Mouse (Mus musculus): ENCODE measurements around the gene Mlh3.
"Not testable (repeated sequence)": the region's sequence is repeated elsewhere in the genome, so short reads cannot be mapped to it uniquely, and the experiment has no call there.

Mlh3 gene

DNA sequence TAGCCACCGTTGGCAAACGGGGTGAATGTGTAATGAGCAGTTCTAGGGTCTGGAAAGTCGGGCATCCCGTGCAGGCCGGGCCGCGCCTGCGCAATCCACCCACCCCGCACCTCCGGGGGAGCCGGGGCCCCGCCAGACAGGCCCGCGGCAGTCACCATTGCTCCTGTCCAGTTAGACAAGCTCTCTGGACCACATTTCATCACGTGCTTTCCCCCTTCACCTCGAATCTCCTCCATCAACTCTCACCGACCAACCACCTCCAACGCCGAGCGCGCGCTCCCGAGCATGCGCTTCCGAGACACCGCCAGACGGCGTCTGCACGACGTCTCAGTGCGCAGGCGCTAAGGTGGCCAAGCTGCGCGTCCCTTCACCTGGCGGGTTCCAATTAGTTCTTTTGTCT lies at the start of gene Mlh3:
Mlh3 (minus strand) TSS at position 281 of the 400 bp plus-strand sequence.
- peak; percentile 85 for DNase-seq (ENCODE audit: extremely low spot score)

DNA sequence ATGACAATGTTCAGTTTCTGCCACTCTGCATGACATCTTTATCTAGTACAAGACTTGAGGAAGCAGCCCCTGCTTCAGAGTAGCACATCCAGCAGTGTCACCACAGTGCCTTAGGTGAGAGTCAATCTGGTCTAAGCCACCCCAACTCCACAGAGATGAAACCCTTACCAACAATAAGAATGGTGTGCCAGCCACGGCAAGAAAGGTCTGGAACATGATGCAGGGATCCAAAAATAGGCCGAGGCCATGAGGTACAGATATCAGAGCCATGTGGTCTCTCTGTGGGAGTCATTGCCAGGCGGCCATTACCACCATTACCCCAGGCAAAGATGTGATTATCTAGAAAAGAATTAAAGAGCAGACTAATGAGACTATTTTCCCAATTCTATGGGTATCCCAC lies 38.3 kb upstream of the Mlh3 start:
- DNase-seq (ENCODE audit: extremely low spot score): no peak

GRCm38 (mm10) chr12:85305247-85305892 lies 35.0 kb upstream of the Mlh3 start:
- DNase-seq (ENCODE audit: extremely low spot score): peak; percentile 79

DNA sequence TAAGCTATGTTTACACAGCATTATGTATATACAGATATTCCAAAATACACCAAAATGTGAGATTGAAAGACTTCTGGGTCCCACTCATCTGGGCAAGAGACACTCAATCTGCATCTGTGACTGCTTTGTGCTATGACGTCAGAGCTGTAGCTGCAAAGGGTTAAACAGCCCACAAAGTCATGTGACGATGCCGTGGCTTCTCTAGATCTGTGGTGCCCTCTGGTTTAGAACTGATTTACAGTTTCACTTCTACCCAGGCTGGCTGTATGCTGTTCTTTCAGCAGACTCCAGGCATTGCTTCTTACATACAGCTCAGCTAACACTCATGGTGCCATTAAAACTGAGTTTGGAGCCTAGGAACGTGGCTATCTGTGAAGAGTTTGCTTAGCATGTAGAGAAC lies 34.3 kb upstream of the Mlh3 start:
- no peak for DNase-seq (ENCODE audit: extremely low spot score)

- DNase-seq (ENCODE audit: extremely low spot score): no peak
These were observed 32.9 kb upstream of the Mlh3 start for GRCm38 (mm10) chr12:85303256-85303655.

GRCm38 (mm10) chr12:85298835-85299180 lies 28.4 kb upstream of the Mlh3 start:
- DNase-seq (ENCODE audit: extremely low spot score): no peak

GRCm38 (mm10) chr12:85298127-85298834 lies 27.9 kb upstream of the Mlh3 start:
- DNase-seq (ENCODE audit: extremely low spot score): no peak

DNA sequence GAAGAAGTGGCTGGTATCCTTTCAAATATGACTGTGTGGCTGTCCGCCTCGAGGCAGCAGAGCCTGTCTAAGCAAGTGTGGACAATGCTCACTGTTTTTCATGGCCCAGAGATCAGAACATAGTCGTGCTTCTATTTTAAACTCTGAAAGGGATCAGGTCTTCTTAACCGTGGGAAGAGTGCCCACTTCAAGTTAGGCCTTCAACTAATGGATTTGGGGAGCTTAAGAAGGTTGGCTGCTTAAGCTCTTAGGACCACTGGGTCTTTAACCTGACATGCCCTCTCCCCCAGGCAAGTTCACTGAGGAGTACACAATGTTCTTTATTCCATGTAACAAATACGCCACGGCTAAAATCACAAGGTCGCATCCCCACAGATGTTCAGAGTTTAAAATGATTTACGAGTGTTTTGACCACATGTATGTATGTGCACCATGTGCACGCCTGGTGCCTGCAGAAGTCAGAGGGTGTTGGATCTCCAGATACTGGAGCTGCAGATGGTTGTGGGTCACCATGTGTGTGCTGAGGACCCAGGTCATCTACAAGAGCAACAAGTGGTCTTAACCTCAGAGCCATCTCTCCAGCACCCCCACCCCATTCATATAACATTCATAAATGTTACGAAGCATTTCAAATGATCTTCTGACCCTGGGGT lies 27.1 kb upstream of the Mlh3 start:
- DNase-seq (ENCODE audit: extremely low spot score): no peak

DNA sequence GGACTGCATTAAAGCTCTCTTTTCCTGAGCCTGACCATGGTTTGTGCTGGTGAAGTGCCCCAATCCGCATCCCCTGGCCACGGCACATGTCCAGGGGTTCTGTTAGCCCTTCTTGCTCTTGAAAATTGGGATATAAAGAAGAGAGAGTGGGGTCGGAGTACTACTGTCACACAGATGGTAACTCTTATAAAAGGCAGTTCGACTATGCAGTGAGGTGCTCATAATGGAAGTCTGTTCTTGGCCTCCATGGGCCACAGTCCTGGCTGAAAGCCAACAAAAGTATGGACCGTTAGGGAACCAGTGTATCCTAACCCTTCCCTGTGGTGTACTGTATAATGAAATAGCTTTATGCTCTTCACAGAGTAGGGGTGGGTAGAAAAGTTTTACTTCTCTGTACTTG lies 26.5 kb upstream of the Mlh3 start:
- DNase-seq (ENCODE audit: extremely low spot score): no peak

DNA sequence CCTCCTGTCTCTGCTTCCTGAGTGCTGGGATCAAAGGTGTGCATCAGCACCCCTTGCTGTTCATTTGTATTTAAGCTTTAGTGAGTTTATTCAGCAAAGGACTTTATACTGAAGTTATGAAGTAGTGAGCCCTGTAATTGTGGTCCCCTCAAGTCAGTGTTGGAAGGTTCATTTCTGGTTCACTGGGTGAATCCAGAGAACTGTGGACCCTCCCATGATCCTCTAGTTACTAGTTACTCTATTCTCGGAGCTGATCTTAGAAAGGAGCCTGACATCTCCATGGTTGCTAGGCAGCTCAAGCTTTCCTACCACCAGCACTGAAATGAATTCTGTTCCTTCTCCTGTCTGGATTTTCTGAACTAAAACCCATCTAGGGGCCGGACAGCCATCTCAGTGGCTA lies 25.1 kb upstream of the Mlh3 start:
- no peak for DNase-seq (ENCODE audit: extremely low spot score)

DNA sequence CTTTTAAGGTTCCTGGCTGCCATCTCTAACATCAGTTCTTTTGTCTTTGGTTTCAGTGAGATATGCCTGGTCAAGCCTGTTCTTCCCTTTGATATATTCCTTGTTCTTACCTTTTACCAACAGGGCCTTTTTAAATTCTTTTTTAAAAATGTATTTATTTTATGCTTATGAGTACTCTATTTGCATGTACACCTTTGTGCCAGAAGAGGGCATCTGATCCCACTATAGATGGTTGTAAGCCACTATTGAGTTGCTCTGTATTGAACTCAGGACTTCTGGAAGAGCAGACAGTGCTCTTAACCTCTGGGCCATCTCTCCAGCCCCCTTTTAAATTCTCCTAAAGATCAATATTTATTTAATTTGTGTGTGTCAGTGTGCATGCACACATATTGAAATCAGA lies 22.5 kb upstream of the Mlh3 start:
- no peak for DNase-seq (ENCODE audit: extremely low spot score)

- no peak for DNase-seq (ENCODE audit: extremely low spot score)
These were observed 21.9 kb upstream of the Mlh3 start for GRCm38 (mm10) chr12:85292288-85292687.

- DNase-seq (ENCODE audit: extremely low spot score): no peak
These were observed 21.1 kb upstream of the Mlh3 start for GRCm38 (mm10) chr12:85291541-85291940.

DNA sequence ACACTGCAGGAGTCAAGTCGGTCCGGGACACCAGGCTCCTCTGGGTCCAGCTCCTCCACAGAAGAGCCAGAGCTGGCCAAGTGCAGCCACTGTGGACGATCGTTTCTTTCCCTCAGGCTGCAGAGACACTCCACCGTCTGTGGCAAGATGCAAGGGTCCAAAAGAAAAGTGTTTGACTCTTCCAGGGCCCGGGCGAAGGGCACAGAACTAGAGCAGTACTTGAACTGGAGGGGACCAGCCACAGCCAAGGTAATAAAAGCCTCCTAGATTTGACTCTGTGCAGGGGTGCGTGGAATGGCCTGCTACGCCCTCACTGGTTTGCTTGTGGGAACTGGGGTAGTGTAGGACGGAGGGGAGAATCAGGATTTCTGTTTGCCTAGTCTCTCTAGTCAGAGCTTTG lies 20.2 kb upstream of the Mlh3 start:
- DNase-seq (ENCODE audit: extremely low spot score): no peak

GRCm38 (mm10) chr12:85289157-85290000 lies 19.0 kb upstream of the Mlh3 start:
- DNase-seq (ENCODE audit: extremely low spot score): no peak

- peak; percentile 89 for DNase-seq (ENCODE audit: extremely low spot score)
These were observed 18.2 kb upstream of the Mlh3 start, which contains the start of gene Zc2hc1c for GRCm38 (mm10) chr12:85288486-85289156. Zc2hc1c (plus strand) TSS chr12:85288591.

DNA sequence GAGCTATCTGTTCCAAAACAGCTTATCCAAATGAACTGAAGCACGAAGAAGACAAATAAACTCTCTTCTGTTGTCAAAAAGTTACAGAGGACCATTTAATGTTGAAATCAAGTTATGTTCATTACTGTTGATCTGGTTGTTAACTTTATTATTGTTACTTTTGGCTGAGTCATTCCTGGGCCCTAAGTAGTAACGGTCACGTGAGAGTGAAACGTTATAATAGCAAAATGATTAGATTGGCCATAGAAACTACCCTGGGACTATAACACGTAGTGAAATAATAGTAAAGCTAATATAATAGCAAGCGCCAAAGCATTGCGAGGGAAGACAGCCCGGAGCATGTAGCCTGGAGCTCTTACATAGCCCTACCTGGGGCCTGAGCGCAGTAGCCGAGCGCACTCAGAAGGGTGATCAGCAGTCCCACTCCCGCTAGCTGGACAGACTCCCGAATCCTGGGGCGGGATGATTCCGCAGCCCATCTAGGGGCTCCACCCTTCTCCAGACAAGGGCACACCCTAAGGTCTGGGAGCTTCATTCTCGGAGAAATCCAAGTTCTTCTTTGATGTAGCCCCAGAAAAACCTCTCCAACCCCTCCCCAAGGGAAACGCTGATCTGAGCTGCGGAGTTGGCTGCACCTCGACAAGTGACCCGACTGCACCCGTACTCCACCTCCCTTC lies 17.5 kb upstream of the Mlh3 start, which contains the start of gene Acyp1:
Acyp1 (minus strand) TSS at position 630 of the 677 bp plus-strand sequence.
- no peak for DNase-seq (ENCODE audit: extremely low spot score)

GRCm38 (mm10) chr12:85286941-85287340 lies 16.5 kb upstream of the Mlh3 start:
- no peak for DNase-seq (ENCODE audit: extremely low spot score)

DNA sequence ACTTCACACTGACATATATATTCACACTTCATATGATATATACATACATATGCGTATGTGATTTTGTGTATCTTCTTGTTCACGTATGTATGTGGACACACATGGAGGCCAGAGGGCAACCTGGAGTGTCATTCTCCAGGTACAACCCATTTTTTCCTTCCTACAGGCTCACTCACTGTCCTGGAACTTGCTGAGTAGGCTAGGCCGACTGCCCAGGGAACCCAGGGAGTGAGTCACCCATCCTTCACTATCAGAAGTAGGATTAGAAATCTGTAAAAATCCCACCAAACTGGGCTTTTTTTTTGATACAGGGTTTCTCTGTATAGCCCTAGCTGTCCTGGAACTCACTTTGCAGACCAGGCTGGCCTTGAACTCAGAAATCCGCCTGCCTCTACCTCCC lies 14.6 kb upstream of the Mlh3 start:
- no peak for DNase-seq (ENCODE audit: extremely low spot score)

DNA sequence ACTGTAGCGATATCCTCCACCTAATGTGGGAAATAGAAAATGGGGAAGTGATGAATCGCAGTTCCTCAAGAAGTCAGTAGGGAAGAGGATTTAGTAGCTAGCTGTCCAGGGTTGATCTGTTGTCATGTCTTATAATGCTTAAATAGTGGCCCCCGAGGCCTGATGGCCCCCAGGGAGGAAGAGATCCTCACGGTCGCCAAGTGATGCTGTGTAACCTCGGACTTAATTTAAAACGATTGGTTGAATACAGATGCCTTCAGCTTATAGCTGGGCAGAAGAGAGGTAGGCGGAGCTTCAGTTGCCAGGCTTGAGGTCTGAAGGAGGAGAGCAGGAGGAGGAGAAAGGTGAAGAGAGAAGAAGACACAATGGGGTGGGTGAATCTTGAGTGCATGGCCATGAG lies 13.9 kb upstream of the Mlh3 start:
- DNase-seq (ENCODE audit: extremely low spot score): no peak

GRCm38 (mm10) chr12:85281756-85282155 lies 11.4 kb upstream of the Mlh3 start:
- DNase-seq (ENCODE audit: extremely low spot score): not testable (repeated sequence)

Measured in embryo, embryonic 9.5 days (tissue).